Mouse (Mus musculus) G1E-ER4 (cell line): Measurements from ENCODE around the gene Olfr351. TPM values are rescaled to one million over a fixed set of nuclear protein-coding genes. Genes with fewer than 3 reads are reported as not detected.

Experiments used
- GATA1 ChIP-seq: IDR thresholded peaks from one replicate; pipeline ENCODE4 v1.8.0; 2012; ENCODE audit warnings: low read length, inconsistent platforms
- polyA plus RNA-seq: library from polyadenylated mRNA; stranded (reverse); fragments of >175 nt; gene quantifications from 2 replicates; pipeline ENCODE4 v1.2.3, GENCODE M21; 2012

The Olfr351 gene
- not detected in 2 replicates for polyA plus RNA-seq

DNA sequence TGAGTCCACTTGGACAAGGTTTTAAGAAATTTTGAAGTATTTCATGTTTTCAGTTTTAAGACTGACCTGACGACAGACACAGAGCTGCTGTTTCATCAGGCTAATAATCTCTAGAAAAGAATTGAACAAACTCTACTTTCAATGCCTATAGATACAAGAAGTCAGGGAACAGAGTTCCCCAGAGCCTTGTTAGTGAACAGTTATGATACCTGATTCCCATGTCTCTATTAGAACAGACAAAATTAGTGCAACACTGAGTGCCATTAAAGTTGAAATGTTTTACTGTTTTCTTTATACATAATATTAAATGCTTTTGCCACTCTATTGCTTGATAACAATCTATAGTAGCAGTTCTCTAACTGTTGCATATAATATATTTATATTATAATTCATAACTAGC is at the start of gene Olfr351:
TSS of gene Olfr351 (minus strand) at position 101 of the 400 bp plus-strand sequence.
- TF ChIP-seq GATA1 = no peak

DNA sequence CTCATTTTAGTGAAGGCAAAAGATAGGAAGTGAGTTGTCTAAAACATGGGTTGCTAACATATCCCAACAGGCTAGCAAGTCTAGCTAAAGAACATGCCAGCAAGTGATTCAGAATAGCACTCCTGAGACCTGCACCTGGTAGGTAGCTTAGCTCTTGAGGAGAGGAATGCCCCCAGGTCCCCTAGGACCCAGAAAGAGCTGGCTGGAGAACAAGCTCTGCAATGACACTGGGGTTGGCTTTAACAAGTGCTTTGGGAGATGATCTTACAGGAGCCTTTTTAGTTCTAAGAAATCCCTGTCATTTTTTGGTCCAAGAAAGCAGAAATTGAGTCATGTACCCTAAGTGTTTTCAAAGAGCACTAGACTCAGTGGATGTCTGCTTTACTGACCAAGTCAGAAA is 42.9 kb upstream of the Olfr351 start, which contains the start of gene Olfr354:
TSS of gene Olfr354 (plus strand) at position 301 of the 400 bp plus-strand sequence.
- TF ChIP-seq GATA1 = no peak

DNA sequence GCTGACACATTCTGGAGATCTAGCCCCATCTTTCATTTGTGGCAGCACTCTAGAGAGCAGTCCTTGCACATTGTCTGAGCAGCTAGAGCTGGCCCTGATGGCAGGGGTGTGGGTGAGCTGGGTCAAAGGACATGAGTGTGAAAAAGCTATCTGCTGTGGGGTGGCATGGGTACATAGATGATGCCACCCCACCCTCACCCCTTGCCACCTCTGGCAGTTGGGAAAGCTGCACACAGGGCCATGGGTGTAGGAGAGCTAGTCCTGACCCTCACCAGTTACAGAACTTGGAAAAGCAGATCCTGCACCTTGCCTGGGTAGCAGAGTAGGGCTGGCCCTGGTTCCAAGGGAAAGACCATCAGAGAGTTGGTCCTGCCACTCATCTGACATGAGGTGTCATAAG is 34.7 kb upstream of the Olfr351 start:
- no peak for TF ChIP-seq GATA1

DNA sequence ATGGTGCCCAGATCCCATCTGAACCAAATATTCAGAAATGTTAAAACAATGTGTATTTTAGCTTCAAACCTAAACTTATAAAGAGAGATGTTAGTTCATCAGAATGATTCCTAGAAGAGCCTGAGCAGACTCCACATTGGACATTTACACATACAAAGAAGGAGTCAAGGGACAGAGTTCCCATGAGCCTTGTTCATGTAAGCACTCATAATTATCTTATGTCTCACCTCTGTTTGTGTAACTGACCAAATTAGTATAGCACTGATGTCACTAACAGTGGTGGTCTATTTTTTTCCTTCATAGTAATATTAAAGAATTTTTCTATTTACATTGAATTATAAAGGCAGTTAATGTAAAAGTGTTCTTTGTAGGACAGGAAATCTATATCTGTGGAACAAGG is 30.4 kb upstream of the Olfr351 start, which contains the start of gene Olfr353:
TSS of gene Olfr353 (minus strand) at position 101 of the 400 bp plus-strand sequence.
- no peak for TF ChIP-seq GATA1

DNA sequence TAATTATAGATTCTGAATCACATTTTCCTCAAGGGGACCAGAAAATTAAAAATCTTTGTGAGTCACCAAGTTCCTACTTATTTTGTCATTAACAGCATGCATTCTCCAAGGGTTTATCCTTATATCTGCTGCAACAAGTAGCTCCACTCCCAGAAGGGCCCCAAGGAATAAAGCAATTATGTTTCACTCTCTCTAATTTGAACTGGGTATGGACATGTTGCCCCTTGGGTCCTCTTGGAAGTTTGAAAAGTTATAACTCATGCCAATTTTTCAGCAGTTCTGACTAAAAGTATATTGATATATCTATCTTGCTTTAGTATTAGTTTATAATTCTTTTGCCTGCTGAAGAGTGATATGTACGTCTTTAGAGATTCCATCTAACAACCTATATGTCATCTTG is 5.7 kb upstream of the Olfr351 start, which contains the start of gene Olfr352:
TSS of gene Olfr352 (plus strand) at position 301 of the 400 bp plus-strand sequence.
- no peak for TF ChIP-seq GATA1

DNA sequence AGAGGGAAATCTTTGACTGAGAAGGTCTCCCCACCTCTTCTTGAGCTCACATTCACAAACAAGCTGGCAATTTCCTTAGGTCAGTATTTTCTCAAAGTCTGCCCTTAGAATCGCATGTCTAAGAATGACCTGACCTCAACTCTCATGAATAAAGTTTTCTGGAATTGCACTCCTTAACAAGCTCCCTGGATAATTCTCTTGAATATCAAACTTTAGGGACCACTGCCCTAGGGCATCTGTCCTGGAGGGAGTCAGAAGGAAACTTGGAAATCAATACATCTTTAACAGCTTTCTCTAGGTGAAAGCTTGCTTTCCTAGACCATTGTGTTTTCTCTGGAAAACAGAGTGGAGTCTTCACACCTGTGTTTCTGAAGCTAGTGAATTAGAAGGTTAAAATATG is 16.4 kb downstream of the Olfr351 start, which contains the start of gene Olfr350:
TSS of gene Olfr350 (plus strand) at position 301 of the 400 bp plus-strand sequence.
- TF ChIP-seq GATA1 = no peak

DNA sequence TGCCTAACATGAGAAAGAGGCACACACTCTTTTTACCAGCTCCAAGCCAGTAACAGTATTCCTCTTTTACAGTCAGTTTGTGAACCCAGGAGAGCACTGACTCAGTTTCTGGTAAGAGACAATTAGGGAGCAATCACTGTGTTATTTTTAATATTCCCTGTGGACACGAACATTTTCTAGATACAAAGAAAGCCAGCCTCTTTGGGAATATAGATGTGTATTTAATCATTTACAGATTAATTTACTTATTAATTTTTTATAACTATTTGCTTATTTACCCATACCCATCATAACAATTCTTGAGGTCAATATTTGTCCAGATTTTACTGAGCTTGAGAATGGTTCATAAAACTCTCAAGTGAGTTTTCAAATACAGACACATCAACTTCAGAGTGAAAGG is 45.5 kb downstream of the Olfr351 start, which contains the start of gene Olfr3:
TSS of gene Olfr3 (minus strand) at position 101 of the 400 bp plus-strand sequence.
- TF ChIP-seq GATA1 = no peak

Other genes starting within 250 kb of the Olfr351 start
- gene Olfr345, start 222.6 kb downstream of the Olfr351 start, polyA plus RNA-seq = not detected in 2 replicates
- gene Olfr346, start 176.9 kb downstream of the Olfr351 start, polyA plus RNA-seq = not detected in 2 replicates
- not detected in 2 replicates for gene Olfr347, start 130.8 kb downstream of the Olfr351 start, polyA plus RNA-seq
- gene Olfr348, start 78.4 kb downstream of the Olfr351 start, polyA plus RNA-seq = not detected in 2 replicates
- not detected in 2 replicates for gene Olfr50, start 72.1 kb downstream of the Olfr351 start, polyA plus RNA-seq
- not detected in 2 replicates for gene Olfr3, start 45.6 kb downstream of the Olfr351 start, polyA plus RNA-seq
- gene Olfr350, start 16.4 kb downstream of the Olfr351 start, polyA plus RNA-seq = not detected in 2 replicates
- not detected in 2 replicates for gene Olfr352, start 5.8 kb upstream of the Olfr351 start, polyA plus RNA-seq
- not detected in 2 replicates for gene Olfr353, start 30.3 kb upstream of the Olfr351 start, polyA plus RNA-seq
- gene Olfr354, start 43.0 kb upstream of the Olfr351 start, polyA plus RNA-seq = not detected in 2 replicates
- not detected in 2 replicates for gene Olfr355, start 66.2 kb upstream of the Olfr351 start, polyA plus RNA-seq
- gene Olfr356, start 74.5 kb upstream of the Olfr351 start, polyA plus RNA-seq = not detected in 2 replicates
- gene Olfr357, start 131.2 kb upstream of the Olfr351 start, polyA plus RNA-seq = not detected in 2 replicates
- gene Olfr358, start 146.7 kb upstream of the Olfr351 start, polyA plus RNA-seq = not detected in 2 replicates
- not detected in 2 replicates for gene Olfr360, start 203.1 kb upstream of the Olfr351 start, polyA plus RNA-seq
- gene Olfr361, start 226.6 kb upstream of the Olfr351 start, polyA plus RNA-seq = not detected in 2 replicates